Mouse (Mus musculus) gastrocnemius, adult 2 months (tissue): ENCODE measurements around the gene Cdk19. TPM values are rescaled to one million over a fixed set of nuclear protein-coding genes. Genes with fewer than 3 reads are reported as not detected.

Source experiments
- DNase-seq: peaks from one replicate; pipeline ENCODE4 v3.0.0; 2022
- H3K27ac ChIP-seq: fragments of 200-600 bp; 2 replicates; pipeline ENCODE4 v1.8.1; 2022; ENCODE audit warnings: mild to moderate bottlenecking
- H3K4me3 ChIP-seq: fragments of 200-600 bp; 2 replicates; pipeline ENCODE4 v1.8.1; 2022; ENCODE audit warnings: mild to moderate bottlenecking, moderate library complexity
- CTCF ChIP-seq: fragments of 200-600 bp; IDR thresholded peaks from 2 replicates; pipeline ENCODE4 v1.8.1; 2022; ENCODE audit warnings: antibody characterized with exemption, mild to moderate bottlenecking, moderate library complexity
- intact Hi-C: fragments of 180-260 bp; cut with DNase I; formaldehyde crosslinking; loops from one replicate; pipeline ENCODE4 v1.15.1; 2025
- total RNA-seq, 2 experiments: library from RNA; stranded (reverse); gene quantifications; 2 replicates each; pipeline ENCODE4 v1.2.3; 2021

Cdk19 gene
- total RNA-seq, 2 experiments from 2014 or later = 5.9 to 32.3 TPM

DNA sequence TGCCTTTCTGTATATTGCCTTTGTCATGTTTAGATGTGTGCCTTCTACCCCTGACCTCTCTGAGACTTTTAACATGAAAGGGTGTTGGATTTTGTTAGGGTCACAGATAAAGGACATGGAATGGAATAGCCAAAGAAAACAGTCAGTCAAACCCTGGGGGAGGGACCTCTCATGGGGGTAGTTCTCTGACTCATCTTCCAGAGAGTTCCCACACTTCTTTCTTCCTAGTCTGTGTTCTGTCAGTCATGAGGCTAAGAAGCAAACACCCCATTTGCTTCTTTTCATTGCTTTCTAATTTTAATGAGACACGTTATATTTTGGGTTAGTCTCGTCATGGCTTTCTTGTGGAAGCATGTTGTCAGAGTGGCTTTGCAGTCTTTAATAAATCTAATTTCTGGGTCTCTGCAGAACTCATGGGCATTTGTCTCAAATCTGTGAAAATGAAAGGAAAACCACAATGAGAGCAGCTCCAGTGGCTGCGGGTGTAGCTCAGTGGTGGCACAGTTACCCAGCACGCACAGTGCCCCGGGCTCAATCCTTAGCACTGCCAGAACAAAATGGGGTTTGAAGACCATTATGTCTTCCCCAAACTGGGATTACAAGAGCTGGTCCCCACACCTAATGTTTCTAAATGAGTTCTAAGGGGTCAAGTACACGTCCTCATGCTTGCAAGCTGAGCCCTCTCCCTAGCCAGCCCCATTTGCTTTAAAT lies 149.9 kb downstream of the Cdk19 start:
- no peak overlapping the region for H3K27ac ChIP-seq
- H3K4me3 ChIP-seq = no peak overlapping the region
- intact Hi-C loops = no loop called here
- no peak for TF ChIP-seq CTCF
- no peak for DNase-seq

DNA sequence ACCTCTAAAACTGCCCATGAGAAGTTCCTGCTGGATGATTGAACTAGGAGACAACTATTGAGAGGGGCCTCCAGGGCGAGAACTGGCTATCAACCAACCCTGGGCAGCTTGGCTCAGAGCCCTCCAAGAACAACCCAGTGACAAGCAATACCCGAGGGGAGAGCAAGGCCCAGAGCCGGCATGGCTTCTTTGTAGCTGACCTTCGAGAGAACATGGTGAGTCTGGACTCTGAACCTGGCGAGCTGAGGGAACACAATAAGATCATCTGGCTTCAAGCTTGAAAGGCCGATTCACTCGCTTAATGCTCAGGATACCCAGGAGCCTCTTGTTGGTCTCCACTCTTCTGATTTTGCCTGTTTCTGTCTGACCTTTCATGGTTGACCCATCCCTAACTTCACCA lies 151.8 kb downstream of the Cdk19 start:
- TF ChIP-seq CTCF = no peak
- no peak for DNase-seq
- Histone ChIP-seq H3K4me3 (no peak overlapping the region), H3K27ac (peak overlapping the region; percentile 8; the same call in 1 of the 2 replicates)
- intact Hi-C loops = no loop called here

DNA sequence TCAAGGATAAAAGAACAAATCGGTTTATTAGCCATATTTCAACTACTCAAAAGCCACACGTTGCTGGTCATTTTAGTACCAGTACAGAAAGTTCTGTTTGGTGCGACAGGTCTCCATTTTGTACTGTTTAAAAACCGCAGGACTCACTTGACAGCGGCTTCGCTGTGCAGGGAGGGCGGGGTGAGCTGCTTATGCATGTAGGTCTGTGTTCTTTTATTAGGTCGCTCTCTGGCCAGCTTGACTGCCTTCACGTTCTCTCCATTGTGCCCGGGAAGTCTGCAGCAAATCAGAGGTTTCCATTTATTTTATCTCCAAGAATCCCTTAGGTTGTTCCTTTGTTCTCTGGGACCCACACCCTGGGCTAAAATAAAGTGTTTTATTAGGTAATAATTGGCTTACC lies 152.4 kb downstream of the Cdk19 start:
- intact Hi-C loops = no loop called here
- H3K4me3 ChIP-seq = no peak overlapping the region
- DNase-seq = no peak
- H3K27ac ChIP-seq = no peak overlapping the region; the same call in 1 of the 2 replicates
- TF ChIP-seq CTCF = no peak

DNA sequence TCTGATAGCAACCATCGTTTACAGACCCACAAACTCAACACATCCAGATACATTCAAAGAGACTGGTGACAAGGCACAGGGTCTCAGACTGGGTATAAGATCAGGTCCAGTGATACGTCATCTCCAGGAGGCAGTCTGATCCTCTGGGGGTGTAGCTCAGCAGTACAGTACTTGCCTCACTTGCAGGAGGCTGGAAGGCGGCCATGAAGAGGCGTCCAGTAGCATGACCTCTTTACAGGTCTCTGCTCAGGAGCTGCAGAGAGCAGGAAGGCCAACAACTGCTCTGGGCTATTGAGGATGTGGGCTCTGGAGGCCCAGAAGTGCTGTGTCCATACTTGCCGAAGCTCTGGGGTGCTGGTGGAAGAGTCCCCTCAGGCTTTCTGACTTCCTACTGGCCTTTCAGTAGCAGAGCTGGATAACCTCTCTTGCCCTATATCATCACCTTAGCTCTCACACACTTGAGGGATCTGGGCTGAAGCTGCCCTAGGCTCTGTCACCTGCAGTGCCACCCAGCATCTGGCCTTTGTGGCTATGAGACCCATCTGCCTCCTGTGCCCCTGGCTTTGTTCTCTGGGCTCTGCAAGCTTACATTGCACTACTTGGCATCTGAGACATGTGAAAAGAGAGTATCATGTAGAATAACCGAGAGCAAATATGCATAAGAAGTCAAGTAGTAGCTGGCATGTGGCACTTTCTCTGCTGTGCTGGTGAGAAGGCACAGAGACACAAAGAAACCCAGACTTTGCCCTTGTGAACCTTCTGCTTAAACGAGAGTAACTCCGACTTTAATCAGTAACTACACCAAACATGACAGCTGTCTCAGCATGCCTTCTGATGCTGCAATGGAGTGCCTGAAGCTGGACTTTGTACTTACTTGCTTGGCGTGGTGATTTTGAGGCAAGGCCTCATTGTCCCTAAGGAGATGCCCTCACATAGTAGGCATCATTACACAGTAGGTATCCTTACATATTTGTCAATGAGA lies 155.1 kb downstream of the Cdk19 start:
- no peak overlapping the region for H3K27ac ChIP-seq
- intact Hi-C loops = no loop called here
- no peak for TF ChIP-seq CTCF

DNA sequence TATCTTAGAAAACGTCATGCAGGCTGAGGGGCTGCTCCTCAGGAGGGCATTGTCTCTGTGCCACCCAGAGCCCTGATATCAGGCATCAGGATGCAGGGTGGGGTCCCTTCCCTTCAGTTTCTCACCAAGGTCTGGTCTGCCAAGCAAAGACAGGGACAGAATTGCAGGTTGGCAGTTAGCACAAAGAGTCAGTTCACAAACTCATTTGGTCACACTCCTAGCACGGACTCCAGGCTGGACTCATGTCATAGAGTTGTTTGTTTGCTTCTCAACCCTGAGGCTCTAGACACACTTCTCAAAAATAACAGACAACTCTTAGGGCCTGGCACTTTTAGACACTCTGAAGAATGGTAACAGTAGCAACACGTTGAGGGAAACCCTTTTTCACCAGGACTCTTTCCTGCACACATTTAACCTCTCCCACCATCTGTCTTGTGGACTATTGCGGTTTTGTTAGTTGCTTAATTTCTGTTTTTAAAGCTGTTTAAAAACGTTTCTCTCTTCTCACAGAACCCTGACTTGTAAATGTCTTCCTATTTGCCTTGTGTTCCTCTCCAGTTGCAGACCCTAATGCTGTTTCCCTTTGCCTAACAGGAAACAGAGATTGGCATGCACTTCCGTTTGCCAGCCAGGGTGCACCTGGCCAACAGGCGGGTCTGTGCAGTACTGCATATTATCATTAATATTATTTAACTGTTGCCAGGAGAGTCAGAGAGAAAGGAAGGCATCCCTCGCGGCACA lies 158.1 kb downstream of the Cdk19 start:
- DNase-seq = no peak
- Histone ChIP-seq H3K4me3 (no peak overlapping the region), H3K27ac (peak overlapping the region; percentile 12; the same call in 1 of the 2 replicates)
- intact Hi-C loops = no loop called here
- TF ChIP-seq CTCF = no peak

More for the DNA sequence above, 155.1 kb downstream of the Cdk19 start:
- DNase-seq = no peak
- no peak overlapping the region for H3K4me3 ChIP-seq

DNA sequence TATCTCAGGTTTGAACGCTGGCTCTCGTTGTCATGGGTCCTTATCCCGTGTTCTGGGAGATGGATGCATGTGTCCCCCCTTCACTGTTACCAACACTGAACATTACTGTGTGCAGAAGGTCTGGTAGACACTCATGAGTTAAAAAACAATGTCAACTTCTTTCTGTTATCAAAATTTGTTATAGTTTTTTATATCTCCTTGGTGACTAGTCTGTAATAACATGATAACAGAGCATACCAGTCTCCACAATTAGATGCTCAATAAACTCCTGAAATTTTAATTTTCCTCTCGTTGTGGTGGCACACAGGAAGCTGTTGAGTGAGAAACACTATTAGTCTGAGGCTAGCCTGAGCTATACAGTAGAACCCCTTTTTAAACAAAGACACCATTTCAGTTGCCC lies 159.1 kb downstream of the Cdk19 start:
- TF ChIP-seq CTCF = no peak
- DNase-seq = no peak
- intact Hi-C loops = no loop called here
- H3K4me3 ChIP-seq = no peak overlapping the region
- no peak overlapping the region for H3K27ac ChIP-seq

DNA sequence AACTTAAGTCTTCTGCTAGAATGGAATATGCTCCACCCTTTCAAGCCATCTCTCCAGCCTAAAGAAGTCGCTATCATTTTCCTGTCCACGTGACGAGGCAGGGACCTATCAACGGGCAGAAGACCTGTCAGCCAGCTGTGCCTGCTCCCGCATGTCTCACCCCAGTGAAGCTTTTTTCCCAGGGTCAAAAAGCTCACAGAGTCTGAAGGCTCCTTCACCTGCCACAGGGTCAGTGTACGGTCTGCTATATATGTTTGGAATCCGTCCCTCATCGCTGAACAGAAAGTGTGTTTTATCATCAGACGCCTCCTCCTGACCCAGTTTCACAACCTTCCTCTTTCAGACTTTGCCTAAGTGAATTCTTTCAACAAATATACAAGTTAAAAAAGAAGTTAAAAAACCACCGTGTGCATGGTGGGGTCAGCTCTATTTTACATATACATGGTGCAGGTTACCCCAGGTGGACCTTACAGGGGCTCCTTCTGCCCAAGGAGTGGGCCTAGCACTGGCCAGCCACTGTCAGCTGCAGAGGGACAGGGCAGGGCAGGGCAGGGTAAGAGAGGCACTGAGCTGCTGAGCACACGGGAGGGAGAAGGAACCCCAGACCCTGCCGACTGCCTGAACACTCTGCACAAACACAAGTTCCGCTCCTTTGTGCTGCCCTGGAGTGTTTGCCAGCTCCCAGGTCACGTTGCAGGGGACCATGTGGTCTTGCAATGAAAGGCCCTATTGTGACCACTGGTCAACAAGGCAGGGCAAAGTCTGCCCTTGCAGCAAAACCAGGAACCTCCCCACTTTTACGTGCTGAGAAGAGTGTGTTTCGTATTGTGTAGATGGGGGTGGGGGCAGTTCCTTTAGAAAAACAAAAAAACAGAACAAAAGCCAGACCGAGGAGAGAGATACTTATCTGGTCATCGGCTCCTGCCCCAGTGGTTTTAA lies 160.2 kb downstream of the Cdk19 start:
- intact Hi-C loops = no loop called here
- Histone ChIP-seq H3K4me3 (no peak overlapping the region), H3K27ac (peak overlapping the region; percentile 62)
- peak; percentile 38 for DNase-seq
- TF ChIP-seq CTCF = no peak

DNA sequence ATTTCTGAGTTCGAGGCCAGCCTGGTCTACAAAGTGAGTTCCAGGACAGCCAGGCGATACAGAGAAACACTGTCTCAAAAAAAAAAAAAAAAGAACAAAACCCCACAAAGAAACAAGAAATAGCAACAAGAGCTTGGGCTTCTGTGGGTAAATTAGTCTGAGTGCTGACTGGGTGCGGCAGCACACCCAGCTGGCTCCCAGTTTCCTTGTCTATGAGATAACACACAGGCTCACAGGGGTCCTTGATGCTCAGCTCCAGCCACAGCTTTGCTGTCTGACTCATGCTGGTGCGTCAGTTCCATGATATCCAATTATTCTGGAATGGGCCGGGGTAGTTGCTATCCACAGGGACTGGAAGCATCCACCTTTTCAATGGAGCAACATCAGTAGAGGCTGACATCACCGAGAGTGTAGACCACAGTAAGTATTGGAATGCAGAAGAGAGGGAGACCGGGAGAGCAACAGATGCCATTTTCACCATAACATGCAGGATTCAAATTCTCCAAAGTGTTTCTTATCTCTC lies 161.4 kb downstream of the Cdk19 start:
- Histone ChIP-seq H3K4me3 (no peak overlapping the region), H3K27ac (peak overlapping the region; percentile 56; the same call in 1 of the 2 replicates)
- no peak for DNase-seq
- intact Hi-C loops = no loop called here
- no peak for TF ChIP-seq CTCF

DNA sequence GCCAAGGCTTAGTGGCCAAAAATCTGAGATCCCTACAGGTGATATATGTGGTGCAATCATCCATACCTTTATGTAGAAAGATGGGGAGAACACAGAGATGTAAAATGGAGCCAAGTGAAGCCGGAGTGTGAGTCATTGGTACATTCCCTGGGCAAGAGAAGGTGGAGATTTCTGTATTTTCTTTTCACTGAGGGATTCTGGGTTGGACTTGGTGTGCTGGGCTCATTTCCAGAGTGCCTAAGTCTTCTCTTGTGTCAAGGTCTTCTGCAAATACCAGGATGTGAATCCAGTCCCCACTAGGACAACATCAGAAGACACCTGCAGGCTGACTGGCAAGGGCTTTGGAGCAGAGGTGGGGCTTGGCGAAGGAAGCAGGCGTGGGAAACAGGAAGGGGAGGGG lies 163.4 kb downstream of the Cdk19 start:
- intact Hi-C loops = no loop called here
- Histone ChIP-seq H3K4me3 (no peak overlapping the region), H3K27ac (no peak overlapping the region)
- TF ChIP-seq CTCF = no peak
- no peak for DNase-seq

DNA sequence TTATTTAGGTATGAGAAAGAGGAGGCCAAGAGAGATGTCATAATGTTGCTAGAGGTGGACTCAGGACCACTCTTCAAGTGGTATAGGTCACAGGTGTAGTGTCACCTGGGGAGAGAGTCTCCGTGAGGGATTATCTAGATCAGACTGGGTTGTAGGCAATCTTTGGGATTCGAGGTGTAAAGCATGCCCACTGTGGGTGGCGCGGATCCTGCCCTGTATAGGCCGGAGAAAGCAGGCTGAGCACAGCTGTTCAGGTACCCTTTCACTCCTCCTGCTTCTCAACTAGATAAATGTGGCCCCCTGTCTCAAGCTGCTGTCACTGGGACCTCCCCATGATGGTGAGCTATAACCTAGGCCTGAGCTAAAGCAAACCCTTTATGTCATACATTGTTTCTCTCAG lies 171.0 kb downstream of the Cdk19 start:
- no peak for DNase-seq
- no peak for TF ChIP-seq CTCF
- Histone ChIP-seq H3K4me3 (no peak overlapping the region), H3K27ac (no peak overlapping the region)
- intact Hi-C loops = no loop called here

DNA sequence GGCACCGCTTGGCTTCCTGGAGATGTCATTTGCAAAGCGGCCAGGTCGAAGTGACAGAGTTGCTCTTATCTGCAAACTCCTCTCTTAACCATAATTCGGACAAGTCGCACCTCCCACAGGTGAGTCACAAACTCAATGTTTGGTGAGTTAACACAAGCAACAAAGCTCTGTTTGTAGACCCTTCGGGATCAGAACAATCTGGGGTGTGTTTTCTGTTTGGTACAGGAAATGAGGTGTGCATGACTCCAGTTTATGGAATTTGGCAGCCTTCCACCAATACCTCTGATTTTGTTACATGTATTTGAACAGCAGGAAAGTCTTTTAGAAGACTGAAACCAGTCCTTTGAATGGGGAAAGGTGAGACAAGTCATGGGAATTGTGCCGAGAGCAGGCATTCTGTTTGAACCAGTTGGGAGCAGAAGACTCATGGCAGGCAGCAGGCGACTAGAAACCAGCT lies 171.9 kb downstream of the Cdk19 start:
- Histone ChIP-seq H3K27ac (no peak overlapping the region), H3K4me3 (no peak overlapping the region)
- no peak for DNase-seq
- no peak for TF ChIP-seq CTCF
- intact Hi-C loops = no loop called here
